Mouse (Mus musculus) erythroblast, embryonic 14.5 days (primary cell): ENCODE measurements around the gene Lyg1.

Source experiments
- GATA1 ChIP-seq: IDR thresholded peaks from 2 replicates; pipeline ENCODE4 v1.6.1; 2012; ENCODE audit warnings: low read length, inconsistent platforms, mixed read lengths
- TAL1 ChIP-seq: IDR thresholded peaks from 3 replicates; pipeline ENCODE4 v1.6.1; 2012; ENCODE audit warnings: low read length, inconsistent platforms, mixed read lengths

DNA sequence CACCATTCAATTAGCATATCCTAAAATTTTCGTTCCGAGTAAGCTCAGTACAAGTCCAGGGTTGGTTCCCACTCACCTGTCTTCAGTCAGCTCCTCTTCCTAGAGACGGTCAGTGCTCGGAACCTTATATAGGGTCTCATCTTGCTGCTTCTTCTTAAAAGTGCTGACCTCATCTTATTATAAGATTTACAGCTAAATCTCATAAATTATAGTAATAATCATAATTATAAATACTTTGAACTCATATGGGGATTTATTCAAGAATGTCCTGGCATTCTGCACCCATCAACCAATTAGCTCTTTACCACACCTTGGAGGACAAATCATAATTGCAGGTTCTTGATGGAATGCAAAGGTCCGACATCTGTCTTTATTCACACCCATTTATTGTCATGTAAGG is at the start of gene Lyg1:
- TF ChIP-seq TAL1 (no peak), GATA1 (no peak)
